Mouse (Mus musculus): ENCODE measurements at regions not wholly inside any gene's neighbourhood (a gene's known extent, or its start where the extent isn't known, plus 50 kb on each side); places are given as distances from the start of the nearest gene placed in this dataset.

- Histone ChIP-seq H3K9ac (ENCODE audit: insufficient read depth, low read depth, low read length, poor library complexity, severe bottlenecking) (no peak overlapping the region), H3K27ac (ENCODE audit: insufficient read depth, low read depth, low read length, poor library complexity, severe bottlenecking) (no peak overlapping the region), H3K4me3 (ENCODE audit: insufficient read depth in 1 of 2, low read depth in 1 of 2, low read length in 2 of 2, poor library complexity in 1 of 2, severe bottlenecking in 1 of 2) (no peak overlapping the region), H3K4me1 (ENCODE audit: control insufficient read depth in 2 of 2, insufficient read depth in 2 of 2, low read length in 2 of 2, poor library complexity in 1 of 2) (no peaks in the 10 kb centered on the region), H3K9me3 (ENCODE audit: control insufficient read depth, insufficient read depth, low read depth, low read length) (no peaks in the 10 kb centered on the region), H3K36me3 (ENCODE audit: control insufficient read depth, insufficient read depth, low read length, poor library complexity, severe bottlenecking) (no peaks in the 10 kb centered on the region)
- DNase-seq (ENCODE audit: low read depth, low spot score) = no peak
- in situ Hi-C loops (cut with MboI; ENCODE audit: low sequenced_read_pairs in 2 of 2, unreplicated experiment in 2 of 2) = no loop called here
- TF ChIP-seq CHD2 (IDR thresholded peaks at IDR 0.05; ENCODE audit: low read depth, low read length) (no peak), MAFK (IDR thresholded peaks at IDR 0.05; ENCODE audit: insufficient read depth, low read depth, low read length) (no peak), HCFC1 (IDR thresholded peaks at IDR 0.05; ENCODE audit: borderline replicate concordance, insufficient read depth, low read length) (no peak), ZC3H11A (IDR thresholded peaks at IDR 0.05; ENCODE audit: borderline replicate concordance, low read depth, low read length) (no peak), ZNF384 (IDR thresholded peaks at IDR 0.05; ENCODE audit: low read depth, low read length) (no peak)
Measured at GRCm38 (mm10) chr7:130059684-130060607, 460.2 kb downstream of the Ate1 start.

GRCm38 (mm10) chr7:130064500-130064899, 455.7 kb downstream of the Ate1 start:
- Histone ChIP-seq H3K9ac (ENCODE audit: insufficient read depth, low read depth, low read length, poor library complexity, severe bottlenecking) (no peak overlapping the region), H3K4me1 (ENCODE audit: control insufficient read depth in 2 of 2, insufficient read depth in 2 of 2, low read length in 2 of 2, poor library complexity in 1 of 2) (no peaks in the 10 kb centered on the region), H3K27ac (ENCODE audit: insufficient read depth, low read depth, low read length, poor library complexity, severe bottlenecking) (no peak overlapping the region), H3K36me3 (ENCODE audit: control insufficient read depth, insufficient read depth, low read length, poor library complexity, severe bottlenecking) (no peaks in the 10 kb centered on the region), H3K4me3 (ENCODE audit: insufficient read depth in 1 of 2, low read depth in 1 of 2, low read length in 2 of 2, poor library complexity in 1 of 2, severe bottlenecking in 1 of 2) (no peak overlapping the region), H3K9me3 (ENCODE audit: control insufficient read depth, insufficient read depth, low read depth, low read length) (no peaks in the 10 kb centered on the region)
- in situ Hi-C loops (cut with MboI; ENCODE audit: low sequenced_read_pairs in 2 of 2, unreplicated experiment in 2 of 2) = no loop called here
- no peak for TF ChIP-seq ZC3H11A (IDR thresholded peaks at IDR 0.05; ENCODE audit: borderline replicate concordance, low read depth, low read length)
- TF ChIP-seq HCFC1 (IDR thresholded peaks at IDR 0.05; ENCODE audit: borderline replicate concordance, insufficient read depth, low read length) = no peak
- no peak for TF ChIP-seq CHD2 (IDR thresholded peaks at IDR 0.05; ENCODE audit: low read depth, low read length)
- no peak for TF ChIP-seq MAFK (IDR thresholded peaks at IDR 0.05; ENCODE audit: insufficient read depth, low read depth, low read length)
- no peak for TF ChIP-seq ZNF384 (IDR thresholded peaks at IDR 0.05; ENCODE audit: low read depth, low read length)
- no peak for DNase-seq (ENCODE audit: low read depth, low spot score)

GRCm38 (mm10) chr7:130068316-130068715, 451.9 kb downstream of the Ate1 start:
- TF ChIP-seq ZC3H11A (IDR thresholded peaks at IDR 0.05; ENCODE audit: borderline replicate concordance, low read depth, low read length) (no peak), CHD2 (IDR thresholded peaks at IDR 0.05; ENCODE audit: low read depth, low read length) (no peak), HCFC1 (IDR thresholded peaks at IDR 0.05; ENCODE audit: borderline replicate concordance, insufficient read depth, low read length) (no peak), MAFK (IDR thresholded peaks at IDR 0.05; ENCODE audit: insufficient read depth, low read depth, low read length) (no peak), ZNF384 (IDR thresholded peaks at IDR 0.05; ENCODE audit: low read depth, low read length) (no peak)
- H3K4me1 ChIP-seq (ENCODE audit: control insufficient read depth in 2 of 2, insufficient read depth in 2 of 2, low read length in 2 of 2, poor library complexity in 1 of 2) = no peaks in the 10 kb centered on the region
- in situ Hi-C loops (cut with MboI; ENCODE audit: low sequenced_read_pairs in 2 of 2, unreplicated experiment in 2 of 2) = no loop called here

GRCm38 (mm10) chr7:130073388-130073787, 446.8 kb downstream of the Ate1 start:
- no peak for DNase-seq (ENCODE audit: low read depth, low spot score)
- in situ Hi-C loops (cut with MboI; ENCODE audit: low sequenced_read_pairs in 2 of 2, unreplicated experiment in 2 of 2) = no loop called here
- Histone ChIP-seq H3K9ac (ENCODE audit: insufficient read depth, low read depth, low read length, poor library complexity, severe bottlenecking) (no peak overlapping the region), H3K9me3 (ENCODE audit: control insufficient read depth, insufficient read depth, low read depth, low read length) (no peaks in the 10 kb centered on the region), H3K36me3 (ENCODE audit: control insufficient read depth, insufficient read depth, low read length, poor library complexity, severe bottlenecking) (no peaks in the 10 kb centered on the region), H3K4me3 (ENCODE audit: insufficient read depth in 1 of 2, low read depth in 1 of 2, low read length in 2 of 2, poor library complexity in 1 of 2, severe bottlenecking in 1 of 2) (no peak overlapping the region), H3K4me1 (ENCODE audit: control insufficient read depth in 2 of 2, insufficient read depth in 2 of 2, low read length in 2 of 2, poor library complexity in 1 of 2) (no peaks in the 10 kb centered on the region), H3K27ac (ENCODE audit: insufficient read depth, low read depth, low read length, poor library complexity, severe bottlenecking) (no peak overlapping the region)
- TF ChIP-seq ZC3H11A (IDR thresholded peaks at IDR 0.05; ENCODE audit: borderline replicate concordance, low read depth, low read length) (no peak), ZNF384 (IDR thresholded peaks at IDR 0.05; ENCODE audit: low read depth, low read length) (no peak), MAFK (IDR thresholded peaks at IDR 0.05; ENCODE audit: insufficient read depth, low read depth, low read length) (no peak), HCFC1 (IDR thresholded peaks at IDR 0.05; ENCODE audit: borderline replicate concordance, insufficient read depth, low read length) (no peak), CHD2 (IDR thresholded peaks at IDR 0.05; ENCODE audit: low read depth, low read length) (no peak)

More at GRCm38 (mm10) chr7:130068316-130068715, 451.9 kb downstream of the Ate1 start:
- no peak overlapping the region for H3K27ac ChIP-seq (ENCODE audit: insufficient read depth, low read depth, low read length, poor library complexity, severe bottlenecking)
- H3K9ac ChIP-seq (ENCODE audit: insufficient read depth, low read depth, low read length, poor library complexity, severe bottlenecking) = no peak overlapping the region
- H3K4me3 ChIP-seq (ENCODE audit: insufficient read depth in 1 of 2, low read depth in 1 of 2, low read length in 2 of 2, poor library complexity in 1 of 2, severe bottlenecking in 1 of 2) = no peak overlapping the region
- no peak for DNase-seq (ENCODE audit: low read depth, low spot score)
- no peaks in the 10 kb centered on the region for H3K9me3 ChIP-seq (ENCODE audit: control insufficient read depth, insufficient read depth, low read depth, low read length)
- no peaks in the 10 kb centered on the region for H3K36me3 ChIP-seq (ENCODE audit: control insufficient read depth, insufficient read depth, low read length, poor library complexity, severe bottlenecking)

All from ES-E14 (cell line).